ENCODE assay signal across 9 mouse cellular contexts in genomic region chr13:34078500-34079280, GRCm38 (mm10). TPM values are rescaled to one million over a fixed set of nuclear protein-coding genes. Genes with fewer than 3 reads are reported as not detected.
A peak's percentile ranks its signal among the peaks of the same experiment; 100 is the strongest.
DNase-seq lines count a peak whose midpoint lies in the region; ATAC-seq and TF ChIP-seq lines count a peak whose summit lies in the region.
"Had no signal": no experiment of that assay in that cellular context is flagged by ENCODE, and none has a peak within 500 bp of the region (broad histone marks: within the 10 kb centered on the region; RNA-seq: fewer than 3 reads in every experiment).

No protein-coding gene starts in this region.

- peak overlapping the region; percentile 32; the same call in 1 of the 2 replicates for H3K27ac ChIP-seq in thymus, adult 2 months (ENCODE audit: control insufficient read depth, insufficient read depth, low read length)
- H3K27ac ChIP-seq in liver, embryonic 16.5 days (ENCODE audit: low read length), result no peak overlapping the region

- peaks cover 23% of the 10 kb centered on the region for H3K4me1 ChIP-seq in thymus, adult 2 months (replicated peaks; ENCODE audit: control insufficient read depth, insufficient read depth, low read length)
- H3K4me1 ChIP-seq in liver, embryonic 16.5 days (ENCODE audit: control insufficient read depth, low read depth, low read length), result peaks cover 19% of the 10 kb centered on the region

- peak; percentile 14 for DNase-seq in adrenal gland, adult 2 months
- no peak for DNase-seq in adrenal gland, adult 8-10 months
- no peak for DNase-seq in thymus, adult 2 months
- no peak for DNase-seq in thymus, postnatal 10 days (ENCODE audit: low spot score in 2 of 2)
- no peak for DNase-seq in cerebellum, adult 18-20 months
- no peak for DNase-seq in adrenal gland, postnatal 14 days
- no peak for DNase-seq in gastrocnemius, postnatal 4 days (ENCODE audit: low spot score in 2 of 2)

- TF ChIP-seq CTCF in thymus, adult 2 months (IDR thresholded peaks at IDR 0.05; ENCODE audit: borderline replicate concordance, control insufficient read depth, extremely low read depth, insufficient read depth, low read length, poor library complexity), result no peak

- H3K9me3 ChIP-seq in liver, embryonic 16.5 days (replicated peaks; ENCODE audit: control insufficient read depth, low read length), result no peaks in the 10 kb centered on the region

- H3K36me3 ChIP-seq in thymus, adult 2 months (ENCODE audit: control insufficient read depth, insufficient read depth, low read length), result peaks cover 4% of the 10 kb centered on the region; the same call in 1 of the 2 replicates
- no peaks in the 10 kb centered on the region for H3K36me3 ChIP-seq in liver, embryonic 16.5 days (ENCODE audit: control insufficient read depth, insufficient read depth)

- H3K9ac ChIP-seq in liver, embryonic 16.5 days (ENCODE audit: low read depth, low read length), result peak overlapping the region; percentile 83; the same call in 1 of the 2 replicates

- H3K27me3 ChIP-seq in thymus, adult 2 months (ENCODE audit: control insufficient read depth, insufficient read depth, low read length), result no peaks in the 10 kb centered on the region
- no peaks in the 10 kb centered on the region for H3K27me3 ChIP-seq in liver, embryonic 16.5 days (ENCODE audit: control insufficient read depth, insufficient read depth, low read depth, low read length)

- 20% methylated on average over 16 of the region's 16 CpGs for WGBS in thymus, adult 2 months
- 31% methylated on average over 16 of the region's 16 CpGs for WGBS in liver, embryonic 16.5 days (ENCODE audit: insufficient replicate concordance)

- peak overlapping the region; percentile 97 for H3K4me3 ChIP-seq in thymus, adult 2 months (ENCODE audit: control insufficient read depth, insufficient read depth, low read length)
- H3K4me3 ChIP-seq in liver, embryonic 16.5 days (ENCODE audit: low read depth, low read length), result peak overlapping the region; percentile 78

- H3K4me2 ChIP-seq in liver, embryonic 16.5 days (ENCODE audit: low read depth, low read length), result peak overlapping the region; percentile 92

- TF ChIP-seq POLR2A in thymus, adult 2 months (IDR thresholded peaks at IDR 0.05; ENCODE audit: control insufficient read depth, extremely low read depth, insufficient read depth, low read length, poor library complexity), result no peak

- no peak for ATAC-seq in liver, embryonic 16.5 days (ENCODE audit: low read depth)

RNA-seq across cellular contexts. Expression of gene Tubb2a, which starts 0.9 kb away (rescaled TPM):
- 10 to 100 TPM; 30.1 to 37.2 TPM for total RNA-seq in adrenal gland, adult 2 months (2021)
- polyA plus RNA-seq in adrenal gland, adult 2 months (2012; rRNA removed), result 74.7 and 93.5 TPM in 2 replicates
- total RNA-seq in adrenal gland, adult 8-10 months (2022), result 10 to 100 TPM; 21.4 to 34.1 (median 28.2) TPM
- 469 and 567 TPM in 2 replicates for polyA plus RNA-seq in thymus, adult 2 months (2012; rRNA removed)
- polyA plus RNA-seq in liver, embryonic 16.5 days (2015; fragmentation: Nextera tagmentation; extraction: Ambion mirVana), result 66.2 and 68.2 TPM in 2 replicates
- 46.1 and 59.9 TPM in 2 replicates for total RNA-seq in adrenal gland, postnatal 14 days (2021)
- total RNA-seq in gastrocnemius, postnatal 4 days (2021), result 100 to 1,000 TPM in 1 of 2 experiments, 10 to 100 TPM in 1; 99.9 to 117 TPM

RNA-seq across cellular contexts. Expression of gene Bphl, which starts 41.3 kb away (rescaled TPM):
- total RNA-seq in adrenal gland, adult 2 months (2021), result 10 to 100 TPM; 74.9 to 75.1 TPM
- polyA plus RNA-seq in adrenal gland, adult 2 months (2012; rRNA removed), result 57.4 and 61.2 TPM in 2 replicates
- 100 to 1,000 TPM in 2 of 4 experiments, 10 to 100 TPM in 2; 91.3 to 124 (median 102) TPM for total RNA-seq in adrenal gland, adult 8-10 months (2022)
- polyA plus RNA-seq in thymus, adult 2 months (2012; rRNA removed), result 24.7 and 25.9 TPM in 2 replicates
- 57.9 and 62.6 TPM in 2 replicates for polyA plus RNA-seq in liver, embryonic 16.5 days (2015; fragmentation: Nextera tagmentation; extraction: Ambion mirVana)
- total RNA-seq in adrenal gland, postnatal 14 days (2021), result 57.7 and 79.8 TPM in 2 replicates
- 10 to 100 TPM; 23.2 to 34.9 TPM for total RNA-seq in gastrocnemius, postnatal 4 days (2021)

RNA-seq across cellular contexts. Expression of gene Tubb2b, which starts 51.6 kb away (rescaled TPM):
- 1 to 10 TPM; 1.1 to 1.7 TPM for total RNA-seq in adrenal gland, adult 2 months (2021)
- polyA plus RNA-seq in adrenal gland, adult 2 months (2012; rRNA removed), result 1.6 and 4.2 TPM in 2 replicates
- 1 to 10 TPM in 3 of 4 experiments, under 1 TPM in 1; 0.81 to 3.5 (median 1.5) TPM for total RNA-seq in adrenal gland, adult 8-10 months (2022)
- 217 and 264 TPM in 2 replicates for polyA plus RNA-seq in thymus, adult 2 months (2012; rRNA removed)
- polyA plus RNA-seq in liver, embryonic 16.5 days (2015; fragmentation: Nextera tagmentation; extraction: Ambion mirVana), result 0.68 and 1.0 TPM in 2 replicates
- 5.5 and 22.5 TPM in 2 replicates for total RNA-seq in adrenal gland, postnatal 14 days (2021)
- 10 to 100 TPM; 74.8 to 91.5 TPM for total RNA-seq in gastrocnemius, postnatal 4 days (2021)
- total RNA-seq: common myeloid progenitor, adult 5-6 weeks had no signal
